Comparison of ENCODE assay signal across 24 mouse cellular contexts in genomic region chr5:119634861-119635260, GRCm38 (mm10). TPM values are rescaled to one million over a fixed set of nuclear protein-coding genes. Genes with fewer than 3 reads are reported as not detected.
DNase-seq lines count a peak whose midpoint lies in the region; TF ChIP-seq lines count a peak whose summit lies in the region.
"Had no signal": no experiment of that assay in that cellular context is flagged by ENCODE, and none has a peak within 500 bp of the region (broad histone marks: within the 10 kb centered on the region; RNA-seq: fewer than 3 reads in every experiment).

No protein-coding gene starts in this region.

- no peaks in the 10 kb centered on the region for H3K36me3 ChIP-seq in kidney, adult 2 months (ENCODE audit: control insufficient read depth, insufficient read depth, low read length)
- H3K36me3 ChIP-seq: forebrain, embryonic 12.5 days; hindbrain, embryonic 13.5 days; liver, embryonic 13.5 days; midbrain, embryonic 13.5 days; neural tube, embryonic 12.5 days had no signal

- no peak for TF ChIP-seq POLR2A in kidney, adult 2 months (IDR thresholded peaks at IDR 0.05; ENCODE audit: low read depth, low read length)

- TF ChIP-seq CTCF in kidney, adult 2 months (conservative IDR thresholded peaks at IDR 0.05; ENCODE audit: insufficient read depth, insufficient read length, low read depth, low read length) = no peak

- no peaks in the 10 kb centered on the region for H3K27me3 ChIP-seq in kidney, adult 2 months (replicated peaks; ENCODE audit: control insufficient read depth, insufficient read depth, low read length)
- H3K27me3 ChIP-seq: forebrain, embryonic 12.5 days; neural tube, embryonic 12.5 days had no signal

- no peak overlapping the region for H3K4me3 ChIP-seq in kidney, adult 2 months (ENCODE audit: insufficient read depth, low read depth, low read length)
- H3K4me3 ChIP-seq: embryonic facial prominence, embryonic 13.5 days; erythroblast, embryonic 14.5 days; forebrain, embryonic 12.5 days; heart, adult 2 months; hindbrain, embryonic 13.5 days; liver, embryonic 13.5 days; megakaryocyte, embryonic 14.5 days; midbrain, embryonic 13.5 days; neural tube, embryonic 12.5 days had no signal

- H3K27ac ChIP-seq in kidney, adult 2 months (ENCODE audit: insufficient read depth, low read depth, low read length) = no peak overlapping the region
- H3K27ac ChIP-seq: embryonic facial prominence, embryonic 13.5 days; forebrain, embryonic 12.5 days; heart, adult 2 months; hindbrain, embryonic 13.5 days; liver, embryonic 13.5 days; midbrain, embryonic 13.5 days; neural tube, embryonic 12.5 days had no signal

- no peaks in the 10 kb centered on the region for H3K4me1 ChIP-seq in kidney, adult 2 months (ENCODE audit: control insufficient read depth, insufficient read depth, low read length)
- H3K4me1 ChIP-seq: embryonic facial prominence, embryonic 13.5 days; forebrain, embryonic 12.5 days; hindbrain, embryonic 13.5 days; liver, embryonic 13.5 days; megakaryocyte, embryonic 14.5 days; midbrain, embryonic 13.5 days; neural tube, embryonic 12.5 days had no signal

- 43% methylated on average over 2 of the region's 2 CpGs for WGBS in large intestine, adult 2 months
- 70% methylated on average over 2 of the region's 2 CpGs for WGBS in kidney, adult 2 months

- peak; percentile 76 to 83 for DNase-seq in adrenal gland, adult (ENCODE audit: inconsistent age in 2 of 2, low spot score in 1 of 2)
- no peak for DNase-seq in adrenal gland, adult 18-20 months (ENCODE audit: low spot score in 2 of 2)
- DNase-seq in 3134 (ENCODE audit: extremely low read depth, insufficient read length, low spot score) = peak; percentile 36
- DNase-seq in T-cell, adult 2 months (ENCODE audit: low spot score) = peak; percentile 23
- DNase-seq in large intestine, adult 2 months (ENCODE audit: low read depth, low spot score) = peak; percentile 14
- DNase-seq in kidney, adult 2 months = no peak
- DNase-seq in layer of hippocampus, adult 9-10 months (ENCODE audit: low spot score) = no peak
- DNase-seq: cerebellum, adult 11-12 months; cerebellum, postnatal 10 days; gastrocnemius, postnatal 25 days; heart, adult 2 months; kidney, adult 9 months; kidney, postnatal 14 days; liver, embryonic 13.5 days; lung, adult 2 months; lung, postnatal 14 days; right cerebral cortex, postnatal 14 days had no signal

RNA-seq across cellular contexts. Expression of gene Tbx3, which starts 35.6 kb away (rescaled TPM):
- total RNA-seq in adrenal gland, adult 18-20 months (2021) = 100 to 1,000 TPM; 298 to 307 TPM
- polyA plus RNA-seq in large intestine, adult 2 months (2012; rRNA removed) = 38.3 and 97.8 TPM in 2 replicates
- polyA plus RNA-seq in kidney, adult 2 months (2012; rRNA removed) = 6.9 and 12.2 TPM in 2 replicates
- polyA plus RNA-seq: erythroblast, embryonic 14.5 days had no signal

Comparison
In these comparisons a context has a peak if more than half of its experiments do, and no peak if none do; other contexts are left out.
1. DNase-seq: peak in adrenal gland, adult (2 of 2), 3134 (single experiment), T-cell, adult 2 months (single experiment) and large intestine, adult 2 months (single experiment); none in adrenal gland, adult 18-20 months (0 of 2), kidney, adult 2 months (single experiment) and layer of hippocampus, adult 9-10 months (single experiment).